Mouse (Mus musculus): ENCODE measurements around the gene Mob4.
"Not testable (repeated sequence)": the region's sequence is repeated elsewhere in the genome, so short reads cannot be mapped to it uniquely, and the experiment has no call there.

Gene Mob4

GRCm38 (mm10) chr1:55130943-55131401, at the start of gene Mob4:
TSS of gene Mob4 (plus strand) at chr1:55131231.
- peak; percentile 90 to 91 for DNase-seq (ENCODE audit: low spot score in 2 of 2)

GRCm38 (mm10) chr1:55082106-55082505, 48.9 kb upstream of the Mob4 start:
- DNase-seq (ENCODE audit: low spot score in 2 of 2), result no peak

- no peak for DNase-seq (ENCODE audit: low spot score in 2 of 2)
Observed at GRCm38 (mm10) chr1:55085781-55086366, 45.2 kb upstream of the Mob4 start.

- peak in 1 of 2 experiments; percentile 6 for DNase-seq (ENCODE audit: low spot score in 2 of 2)
Observed at GRCm38 (mm10) chr1:55086868-55087400, 44.1 kb upstream of the Mob4 start.

- DNase-seq (ENCODE audit: low spot score in 2 of 2), result no peak
Observed at GRCm38 (mm10) chr1:55087401-55087904, 43.6 kb upstream of the Mob4 start.

- peak; percentile 98 for DNase-seq (ENCODE audit: low spot score in 2 of 2)
Observed at GRCm38 (mm10) chr1:55087932-55088610, 43.0 kb upstream of the Mob4 start, which contains the start of the genes Hspe1 and Hspd1. TSS of gene Hspe1 (plus strand) at chr1:55088132. TSS of gene Hspd1 (minus strand) at chr1:55088243.

- no peak for DNase-seq (ENCODE audit: low spot score in 2 of 2)
Observed at GRCm38 (mm10) chr1:55088611-55089497, 42.2 kb upstream of the Mob4 start.

GRCm38 (mm10) chr1:55089498-55090064, 41.5 kb upstream of the Mob4 start:
- no peak for DNase-seq (ENCODE audit: low spot score in 2 of 2)

- no peak for DNase-seq (ENCODE audit: low spot score in 2 of 2)
Observed at GRCm38 (mm10) chr1:55092056-55092455, 39.0 kb upstream of the Mob4 start.

- DNase-seq (ENCODE audit: low spot score in 2 of 2), result no peak
Observed at GRCm38 (mm10) chr1:55092469-55092868, 38.6 kb upstream of the Mob4 start.

- no peak for DNase-seq (ENCODE audit: low spot score in 2 of 2)
Observed at GRCm38 (mm10) chr1:55106919-55107585, 24.0 kb upstream of the Mob4 start.

- DNase-seq (ENCODE audit: low spot score in 2 of 2), result no peak
Observed at GRCm38 (mm10) chr1:55107644-55108043, 23.4 kb upstream of the Mob4 start.

GRCm38 (mm10) chr1:55108473-55108872, 22.6 kb upstream of the Mob4 start:
- DNase-seq (ENCODE audit: low spot score in 2 of 2), result no peak

- no peak for DNase-seq (ENCODE audit: low spot score in 2 of 2)
Observed at GRCm38 (mm10) chr1:55109066-55109766, 21.8 kb upstream of the Mob4 start.

GRCm38 (mm10) chr1:55123046-55123445, 8.0 kb upstream of the Mob4 start:
- no peak for DNase-seq (ENCODE audit: low spot score in 2 of 2)

- DNase-seq (ENCODE audit: low spot score in 2 of 2), result no peak
Observed at GRCm38 (mm10) chr1:55123561-55123960, 7.5 kb upstream of the Mob4 start.

GRCm38 (mm10) chr1:55124136-55124535, 6.9 kb upstream of the Mob4 start:
- DNase-seq (ENCODE audit: low spot score in 2 of 2), result not testable (repeated sequence)

GRCm38 (mm10) chr1:55129716-55130115, 1.3 kb upstream of the Mob4 start:
- DNase-seq (ENCODE audit: low spot score in 2 of 2), result no peak

GRCm38 (mm10) chr1:55130190-55130916, 678 bp upstream of the Mob4 start:
- DNase-seq (ENCODE audit: low spot score in 2 of 2), result no peak

All from spleen, postnatal 36 days (tissue).